Mouse (Mus musculus): ENCODE measurements around the gene Naaladl1. TPM values are rescaled to one million over a fixed set of nuclear protein-coding genes. Genes with fewer than 3 reads are reported as not detected.

The Naaladl1 gene
- total RNA-seq (2021), result not detected
- long read RNA-seq, experiment 1, result 0 reads
- long read RNA-seq, experiment 2, result 0 reads

DNA sequence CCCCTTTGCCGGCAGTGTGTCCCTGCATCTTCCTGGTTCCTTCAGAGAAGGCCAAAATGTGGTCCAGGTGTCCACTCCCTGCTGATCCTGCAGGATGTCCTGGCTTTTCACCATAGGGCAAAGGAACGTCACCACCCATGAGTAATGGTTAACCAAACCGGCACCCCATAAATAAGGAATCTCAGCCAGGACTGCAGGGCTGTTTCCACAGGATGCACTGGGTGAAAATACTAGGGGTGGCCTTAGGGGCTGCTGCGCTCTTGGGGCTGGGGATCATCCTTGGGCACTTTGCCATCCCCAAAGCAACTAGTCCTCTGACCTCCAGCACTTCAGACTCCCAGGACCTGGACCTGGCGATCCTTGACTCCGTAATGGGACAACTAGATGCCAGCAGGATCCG, at the start of gene Naaladl1:
Gene Naaladl1 (plus strand): TSS at position 197 of the 400 bp plus-strand sequence.
- DNase-seq (ENCODE audit: low spot score in 2 of 2), result no peak

DNA sequence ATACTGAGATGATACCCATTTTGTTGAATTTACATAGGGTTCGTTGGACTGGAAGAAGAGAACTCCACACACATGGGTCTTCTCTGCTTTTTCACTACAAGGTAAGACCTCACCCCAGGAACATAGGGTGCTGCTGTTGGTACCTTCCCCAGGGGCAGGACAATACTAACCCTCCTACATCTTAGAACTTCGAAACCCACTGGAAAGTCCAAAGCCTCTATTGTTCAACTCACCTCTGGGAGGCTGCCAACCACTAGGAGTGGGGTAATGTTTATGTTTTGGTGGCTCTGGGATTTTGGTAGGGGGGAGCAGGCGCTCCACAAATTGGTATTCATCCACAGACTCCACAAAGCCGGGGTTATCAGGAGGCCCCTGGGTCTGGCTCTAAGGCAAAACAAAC, 48.9 kb upstream of the Naaladl1 start:
- no peak for DNase-seq (ENCODE audit: low spot score in 2 of 2)

DNA sequence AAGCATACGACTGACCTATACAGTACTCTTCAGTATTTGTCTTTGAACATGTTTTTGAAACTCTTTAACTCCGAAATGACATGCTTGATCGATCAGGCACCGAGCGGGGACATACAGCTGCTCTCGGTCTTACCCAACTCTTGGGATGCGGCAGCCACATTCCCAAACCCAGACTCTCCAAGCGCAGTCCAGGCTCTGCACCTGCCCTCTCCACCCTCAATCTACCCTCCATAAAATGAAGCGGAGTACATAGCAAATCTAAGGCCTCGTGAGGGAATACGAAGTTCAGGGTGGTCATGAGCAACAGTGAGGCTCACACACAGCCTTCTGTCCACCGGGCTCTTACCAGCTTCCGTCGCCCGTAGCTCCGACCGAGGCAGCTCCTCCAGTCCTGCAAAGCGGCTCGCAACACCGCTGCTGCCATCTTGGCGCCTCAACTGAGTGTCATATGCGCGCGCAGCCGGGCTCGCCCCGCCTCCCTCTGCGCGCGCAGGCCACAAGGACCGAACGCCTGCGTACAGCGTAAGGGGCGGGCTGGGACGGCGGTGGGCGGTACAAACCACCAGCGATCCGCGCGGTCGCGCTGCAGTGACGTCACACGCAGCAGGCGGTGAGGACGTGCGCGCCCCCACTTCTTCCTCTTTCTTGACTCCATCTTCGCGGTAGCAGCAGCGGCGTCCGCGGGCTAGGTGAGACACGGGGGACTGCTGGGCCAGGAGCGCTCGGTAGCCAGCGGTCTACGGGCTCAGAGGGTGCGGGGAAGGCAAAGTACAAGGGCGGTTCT, 48.1 kb upstream of the Naaladl1 start, which contains the start of the genes Mrpl49 and Fau:
Gene Mrpl49 (minus strand): TSS at position 473 of the 784 bp plus-strand sequence.
Gene Fau (plus strand): TSS at position 532 of the 784 bp plus-strand sequence.
- peak; percentile 98 to 99 for DNase-seq (ENCODE audit: low spot score in 2 of 2)

DNA sequence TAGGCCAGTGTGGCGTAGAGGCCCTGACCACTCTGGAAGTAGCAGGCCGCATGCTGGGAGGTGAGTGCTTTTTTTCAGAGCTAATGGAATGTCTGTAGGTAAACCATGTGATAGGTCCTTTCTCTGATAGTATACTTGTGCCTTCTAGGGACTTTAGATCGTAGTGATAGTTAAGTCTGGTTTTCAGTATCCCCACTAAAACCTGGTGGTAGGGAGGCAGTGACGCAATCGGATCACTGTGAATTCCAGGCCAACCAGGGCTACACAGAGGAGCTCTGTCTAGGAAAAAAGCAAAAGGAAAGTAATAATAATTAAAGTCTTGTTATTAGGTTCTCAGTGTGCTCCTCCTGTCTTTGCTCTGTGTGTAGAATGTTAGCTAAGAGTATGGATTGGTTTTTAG, 47.1 kb upstream of the Naaladl1 start:
- no peak for DNase-seq (ENCODE audit: low spot score in 2 of 2)

GRCm38 (mm10) chr19:6058966-6059365, 46.6 kb upstream of the Naaladl1 start:
- no peak for DNase-seq (ENCODE audit: low spot score in 2 of 2)

GRCm38 (mm10) chr19:6061021-6061533, 44.5 kb upstream of the Naaladl1 start, which contains the start of gene Znhit2:
Gene Znhit2, plus strand, starts transcription at chr19:6061192.
- DNase-seq (ENCODE audit: low spot score in 2 of 2), result peak; percentile 90 to 96

- DNase-seq (ENCODE audit: low spot score in 2 of 2), result peak in 1 of 2 experiments; percentile 36
These were observed 43.8 kb upstream of the Naaladl1 start for GRCm38 (mm10) chr19:6061641-6062302.

DNA sequence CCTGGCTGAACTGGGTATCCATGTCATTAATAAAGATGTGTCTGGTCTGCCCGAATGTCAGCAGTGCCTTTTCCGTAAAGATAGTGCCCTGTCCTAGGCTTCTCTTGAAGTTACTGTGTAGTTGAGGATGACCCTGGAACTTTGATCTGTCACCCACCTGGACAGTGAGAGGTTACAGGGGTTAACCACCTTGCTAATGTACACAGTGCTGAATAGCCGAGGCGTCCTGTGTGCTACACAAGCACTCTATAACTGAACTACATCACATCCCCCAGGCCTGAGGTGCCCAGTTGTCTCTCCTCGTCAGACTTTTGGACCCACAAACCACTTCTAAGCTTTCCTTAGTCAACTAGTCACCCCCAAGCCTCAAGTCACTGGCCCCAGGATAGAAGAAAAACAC, 43.2 kb upstream of the Naaladl1 start:
- no peak for DNase-seq (ENCODE audit: low spot score in 2 of 2)

GRCm38 (mm10) chr19:6063081-6063480, 42.5 kb upstream of the Naaladl1 start:
- no peak for DNase-seq (ENCODE audit: low spot score in 2 of 2)

DNA sequence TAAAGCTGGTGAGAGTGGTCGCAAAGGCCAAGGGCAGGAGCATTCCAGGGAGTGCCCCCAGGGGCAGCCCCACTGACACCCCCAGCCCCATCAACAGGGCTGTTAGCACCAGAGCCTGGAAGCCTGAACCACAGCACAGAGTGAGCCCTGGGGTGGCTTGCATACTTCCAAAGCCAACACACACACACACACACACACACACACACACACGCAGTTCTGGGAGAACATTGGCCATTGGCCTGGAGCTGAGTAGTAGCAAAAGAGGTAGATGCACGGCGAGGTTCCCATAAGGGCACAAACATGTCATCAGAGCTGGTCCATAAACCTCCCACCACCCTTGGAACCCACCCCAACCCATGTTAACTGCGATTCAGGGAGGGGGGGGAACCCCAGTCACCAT, 39.0 kb upstream of the Naaladl1 start:
- DNase-seq (ENCODE audit: low spot score in 2 of 2), result no peak

DNA sequence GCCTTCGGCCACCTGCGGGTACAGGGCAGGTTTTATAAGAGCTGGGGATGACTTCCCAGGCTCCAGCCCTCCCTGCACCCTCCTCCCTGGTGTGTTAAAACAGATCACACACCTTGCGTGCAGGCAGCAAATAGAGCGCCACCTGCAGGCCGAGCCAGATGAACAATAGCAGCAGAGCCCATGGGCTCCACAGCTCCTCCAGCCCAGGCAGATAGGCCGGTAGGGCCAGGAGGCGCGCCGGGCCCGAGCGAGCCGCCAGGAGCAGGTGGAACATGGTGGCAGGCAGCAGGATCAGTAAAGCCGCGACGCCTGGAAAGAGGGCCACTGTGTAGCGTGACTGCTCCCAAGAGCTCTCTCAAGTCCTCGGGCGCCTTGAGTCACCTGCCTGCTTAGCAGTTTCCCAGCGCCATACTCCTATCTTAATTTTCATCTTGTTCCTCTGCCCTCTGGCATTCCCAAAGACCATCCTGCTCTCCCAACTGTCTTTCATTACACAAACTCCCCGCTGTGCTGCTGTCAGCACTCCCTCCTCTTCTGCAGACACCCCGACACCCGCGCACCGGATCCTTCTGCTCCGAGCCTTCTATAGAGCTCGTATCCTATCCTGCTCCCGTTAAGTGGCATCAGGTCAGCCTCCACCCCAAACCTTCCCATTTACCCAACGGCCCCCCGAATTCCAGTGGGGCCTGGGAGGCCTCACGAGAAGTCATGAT, 38.4 kb upstream of the Naaladl1 start:
- DNase-seq (ENCODE audit: low spot score in 2 of 2), result peak; percentile 82 to 87

DNA sequence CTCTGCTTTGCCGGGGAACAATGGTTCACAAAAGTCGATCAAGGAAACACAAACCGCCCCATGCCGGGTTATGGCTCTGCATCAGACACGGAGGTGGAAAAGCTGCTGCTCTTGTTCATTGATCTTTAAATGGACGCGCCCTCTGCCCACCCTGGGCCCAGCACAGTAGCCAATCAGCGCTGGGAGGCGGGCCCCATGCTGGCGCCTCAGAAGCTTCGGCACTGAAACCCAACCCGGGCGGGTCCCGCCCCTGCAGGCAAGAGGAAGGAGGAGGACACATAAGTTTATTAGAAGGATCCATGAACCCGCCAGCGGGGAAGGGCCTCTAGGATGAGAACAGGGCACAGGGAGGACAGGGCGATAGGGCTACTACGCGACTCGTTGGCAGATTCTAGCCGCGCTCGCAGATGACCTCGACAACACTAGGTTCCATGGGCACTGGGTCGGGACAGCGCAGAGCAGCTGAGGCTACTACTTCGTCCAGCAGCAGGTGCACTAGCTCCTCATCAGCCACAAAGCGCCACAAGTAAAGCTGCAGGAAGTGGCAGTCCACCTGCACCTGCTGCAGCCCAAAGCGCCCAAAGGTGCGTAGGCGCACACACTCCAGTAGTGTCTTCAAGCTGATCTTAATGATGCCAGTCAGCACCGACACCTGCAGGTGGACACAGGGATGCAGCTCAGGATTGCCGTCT, 37.7 kb upstream of the Naaladl1 start, which contains the start of gene Tm7sf2:
Gene Tm7sf2 (minus strand): TSS at position 650 of the 692 bp plus-strand sequence.
- DNase-seq (ENCODE audit: low spot score in 2 of 2), result peak; percentile 86 to 93

- no peak for DNase-seq (ENCODE audit: low spot score in 2 of 2)
These were observed 36.6 kb upstream of the Naaladl1 start for GRCm38 (mm10) chr19:6068951-6069350.

DNA sequence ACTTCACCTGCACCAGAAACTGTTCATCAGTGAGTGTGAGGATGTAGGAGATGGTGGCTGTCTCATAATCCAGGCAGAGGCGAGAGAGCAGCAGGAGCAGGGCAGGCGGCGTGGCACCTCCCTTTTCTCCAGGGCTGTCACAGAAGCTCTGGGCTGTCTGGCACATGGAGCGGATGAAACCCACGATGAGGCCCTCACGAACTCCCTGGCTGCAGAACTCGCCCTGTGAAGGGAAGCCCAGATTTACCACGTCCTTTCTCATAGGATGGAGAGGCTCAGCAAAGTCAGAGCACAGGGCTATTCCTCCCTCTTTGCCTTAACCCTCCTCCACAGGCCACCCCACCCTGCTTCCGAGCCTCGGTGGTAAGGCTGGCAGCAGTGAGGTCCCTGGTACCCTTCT, 35.7 kb upstream of the Naaladl1 start:
- DNase-seq (ENCODE audit: low spot score in 2 of 2), result no peak

GRCm38 (mm10) chr19:6070571-6071250, 34.9 kb upstream of the Naaladl1 start:
- DNase-seq (ENCODE audit: low spot score in 2 of 2), result no peak

- no peak for DNase-seq (ENCODE audit: low spot score in 2 of 2)
These were observed 34.3 kb upstream of the Naaladl1 start for GRCm38 (mm10) chr19:6071261-6071660.

DNA sequence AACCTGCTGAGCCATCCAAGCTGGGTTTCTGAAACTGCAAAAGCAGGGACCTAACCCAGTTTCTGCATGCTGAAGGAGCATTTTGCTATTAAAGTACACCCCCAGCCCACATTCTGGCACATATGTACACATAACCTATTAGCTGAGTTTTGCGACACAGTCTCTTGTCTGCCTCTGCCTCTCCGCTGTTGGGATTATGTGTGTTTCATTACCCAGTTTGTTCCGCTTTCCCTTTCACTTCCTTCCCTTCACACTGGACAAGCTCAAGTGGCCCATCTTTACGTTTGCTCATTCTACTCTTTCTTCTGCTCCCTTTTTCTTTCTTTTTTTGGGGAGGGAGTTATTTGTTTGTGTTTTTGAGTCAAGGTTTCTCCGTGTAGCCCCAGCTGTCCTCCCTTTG, 31.7 kb upstream of the Naaladl1 start:
- DNase-seq (ENCODE audit: low spot score in 2 of 2), result no peak

- peak; percentile 81 to 92 for DNase-seq (ENCODE audit: low spot score in 2 of 2)
These were observed 28.8 kb upstream of the Naaladl1 start, which contains the start of gene Vps51 for GRCm38 (mm10) chr19:6076564-6077393. Gene Vps51, minus strand, starts transcription at chr19:6077231.

GRCm38 (mm10) chr19:6079983-6080480, 25.6 kb upstream of the Naaladl1 start, which contains the start of gene Tmem262:
Gene Tmem262, plus strand, starts transcription at chr19:6080033.
- no peak for DNase-seq (ENCODE audit: low spot score in 2 of 2)
